Mouse (Mus musculus): Measurements from ENCODE around the gene Ngf.

GRCm38 (mm10) chr3:102445567-102445966, 24.2 kb upstream of the Ngf start:
- TF ChIP-seq ELF1 (IDR thresholded peaks at IDR 0.05; ENCODE audit: low read depth, low read length) (no peak), CTCF (conservative IDR thresholded peaks at IDR 0.05 in 1 of 2, IDR thresholded peaks at IDR 0.05 in 1 of 2; ENCODE audit: low read depth in 2 of 2, low read length in 2 of 2) (no peak), EP300 (IDR thresholded peaks at IDR 0.05; ENCODE audit: low read length) (no peak), ZKSCAN1 (IDR thresholded peaks at IDR 0.05; ENCODE audit: borderline replicate concordance, low read depth, low read length) (no peak), POLR2AphosphoS2 (IDR thresholded peaks at IDR 0.05; ENCODE audit: low read depth, low read length) (no peak)
